Mouse (Mus musculus) heart, postnatal 0 days (tissue): ENCODE measurements around the gene Elp4.

Experiments used
- CTCF ChIP-seq: IDR thresholded peaks from 2 replicates; pipeline ENCODE4 v1.5.1; 2016; ENCODE audit warnings: antibody characterized with exemption, control low read depth, low read depth
- EP300 ChIP-seq: IDR thresholded peaks from 2 replicates; pipeline ENCODE4 v1.6.1; 2016; ENCODE audit warnings: antibody characterized with exemption, low read depth

- TF ChIP-seq CTCF (no peak), EP300 (no peak)
Measured at GRCm38 (mm10) chr2:105797842-105798241, 106.5 kb downstream of the Elp4 start.
